Mouse (Mus musculus) limb, embryonic 12.5 days (tissue): Measurements from ENCODE around the gene Ltb4r2. TPM values are rescaled to one million over a fixed set of nuclear protein-coding genes. Genes with fewer than 3 reads are reported as not detected.

ENCODE experiments used
- polyA plus RNA-seq: library from polyadenylated mRNA; unstranded; fragments of >200 nt; fragmentation: Nextera tagmentation; extraction: Ambion mirVana; gene quantifications from 2 replicates; pipeline ENCODE4 v1.2.1, GENCODE M21; 2016

The Ltb4r2 gene
- polyA plus RNA-seq, 1 experiment from 2014 or later = 0.73 TPM

Other genes with a start within 250 kb of the Ltb4r2 start
- gene Nrl, start 236.4 kb upstream of the Ltb4r2 start, polyA plus RNA-seq = not detected in 2 replicates
- gene Pck2, start 221.2 kb upstream of the Ltb4r2 start, polyA plus RNA-seq = 33.2 and 35.4 TPM in 2 replicates
- gene Dcaf11, start 201.4 kb upstream of the Ltb4r2 start, polyA plus RNA-seq = 65.5 and 69.7 TPM in 2 replicates
- gene A730061H03Rik, start 201.0 kb upstream of the Ltb4r2 start, polyA plus RNA-seq = 1.1 TPM in 1 of 2 replicates, not detected in the other
- 16.0 and 16.1 TPM in 2 replicates for gene Fitm1, start 185.8 kb upstream of the Ltb4r2 start, polyA plus RNA-seq
- 142 and 151 TPM in 2 replicates for gene Psme1, start 183.3 kb upstream of the Ltb4r2 start, polyA plus RNA-seq
- gene Emc9, start 176.1 kb upstream of the Ltb4r2 start, polyA plus RNA-seq = 3.7 and 4.0 TPM in 2 replicates
- 210 and 260 TPM in 2 replicates for gene Psme2, start 170.3 kb upstream of the Ltb4r2 start, polyA plus RNA-seq
- 19.9 and 22.4 TPM in 2 replicates for gene Rnf31, start 169.7 kb upstream of the Ltb4r2 start, polyA plus RNA-seq
- gene Irf9, start 157.9 kb upstream of the Ltb4r2 start, polyA plus RNA-seq = 9.2 and 9.6 TPM in 2 replicates
- gene Rec8, start 143.4 kb upstream of the Ltb4r2 start, polyA plus RNA-seq = 10.0 and 12.2 TPM in 2 replicates
- gene Ipo4, start 125.5 kb upstream of the Ltb4r2 start, polyA plus RNA-seq = 78.9 and 100 TPM in 2 replicates
- gene Gm49378, start 123.5 kb upstream of the Ltb4r2 start, polyA plus RNA-seq = 2.7 and 3.1 TPM in 2 replicates
- 96.1 and 96.7 TPM in 2 replicates for gene Tm9sf1, start 117.6 kb upstream of the Ltb4r2 start, polyA plus RNA-seq
- gene Tssk4, start 111.2 kb upstream of the Ltb4r2 start, polyA plus RNA-seq = 0.70 and 1.0 TPM in 2 replicates
- gene Mdp1, start 100.9 kb upstream of the Ltb4r2 start, polyA plus RNA-seq = 63.0 and 68.8 TPM in 2 replicates
- gene Gmpr2, start 89.5 kb upstream of the Ltb4r2 start, polyA plus RNA-seq = 67.6 and 74.2 TPM in 2 replicates
- gene Nedd8, start 89.3 kb upstream of the Ltb4r2 start, polyA plus RNA-seq = 594 and 653 TPM in 2 replicates
- 57.1 and 58.3 TPM in 2 replicates for gene Tinf2, start 79.6 kb upstream of the Ltb4r2 start, polyA plus RNA-seq
- gene Tgm1, start 47.5 kb upstream of the Ltb4r2 start, polyA plus RNA-seq = 2.0 and 2.7 TPM in 2 replicates
- gene Rabggta, start 39.2 kb upstream of the Ltb4r2 start, polyA plus RNA-seq = 27.3 and 29.0 TPM in 2 replicates
- 72.5 and 82.6 TPM in 2 replicates for gene Dhrs1, start 15.7 kb upstream of the Ltb4r2 start, polyA plus RNA-seq
- gene Nop9, start 15.7 kb upstream of the Ltb4r2 start, polyA plus RNA-seq = 52.0 and 53.0 TPM in 2 replicates
- 0.60 TPM in 1 of 2 replicates, not detected in the other for gene Cideb, start 3.0 kb upstream of the Ltb4r2 start, polyA plus RNA-seq
- gene Ltb4r1, start 4.5 kb downstream of the Ltb4r2 start, polyA plus RNA-seq = 0.26 and 0.68 TPM in 2 replicates
- 17.7 and 19.9 TPM in 2 replicates for gene Adcy4, start 22.7 kb downstream of the Ltb4r2 start, polyA plus RNA-seq
- gene Ripk3, start 27.4 kb downstream of the Ltb4r2 start, polyA plus RNA-seq = 25.2 and 36.4 TPM in 2 replicates
- gene Nfatc4, start 61.7 kb downstream of the Ltb4r2 start, polyA plus RNA-seq = 147 and 151 TPM in 2 replicates
- gene Nynrin, start 92.6 kb downstream of the Ltb4r2 start, polyA plus RNA-seq = 38.9 and 46.0 TPM in 2 replicates
- 0.20 and 0.21 TPM in 2 replicates for gene Cbln3, start 123.0 kb downstream of the Ltb4r2 start, polyA plus RNA-seq
- gene Khnyn, start 123.5 kb downstream of the Ltb4r2 start, polyA plus RNA-seq = 36.9 and 38.8 TPM in 2 replicates
- gene Sdr39u1, start 138.9 kb downstream of the Ltb4r2 start, polyA plus RNA-seq = 81.7 and 86.3 TPM in 2 replicates
- 0.20 and 0.45 TPM in 2 replicates for gene Cma1, start 183.2 kb downstream of the Ltb4r2 start, polyA plus RNA-seq
- gene Cma2, start 189.6 kb downstream of the Ltb4r2 start, polyA plus RNA-seq = not detected in 2 replicates